Mouse (Mus musculus): ENCODE data around the gene Il12rb1.

- TF ChIP-seq POLR2A (IDR thresholded peaks at IDR 0.05; ENCODE audit: borderline replicate concordance, extremely low read depth, insufficient read depth, insufficient read length, poor library complexity, severe bottlenecking), result no peak
- TF ChIP-seq CTCF (IDR thresholded peaks at IDR 0.05; ENCODE audit: borderline replicate concordance, extremely low read depth, insufficient read depth, insufficient read length), result peak; percentile 100
Measured at GRCm38 (mm10) chr8:70844523-70844922, 36.3 kb downstream of the Il12rb1 start.

Measured in brain, embryonic 14.5 days (tissue).